In the genomic region with DNA sequence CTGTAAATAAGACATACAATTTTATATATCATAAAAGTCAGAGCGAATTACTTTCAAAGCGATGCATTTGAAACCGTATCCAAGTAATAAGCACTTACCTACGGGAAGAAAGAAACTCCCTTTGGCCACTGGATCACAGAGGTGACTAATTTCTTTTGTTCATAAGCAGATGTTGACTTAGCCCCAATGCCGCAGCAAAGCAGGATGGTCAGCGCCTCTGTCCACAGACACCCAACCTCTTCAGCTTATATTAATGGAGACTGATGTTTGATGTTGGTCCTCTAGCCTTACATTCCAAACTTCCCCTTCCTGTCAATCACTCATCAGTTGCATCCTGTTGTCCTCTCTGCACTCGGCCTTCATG, we compare ENCODE assay signal across 26 mouse cellular contexts.
DNase-seq lines count a peak whose midpoint lies in the region; ATAC-seq and TF ChIP-seq lines count a peak whose summit lies in the region.
"Had no signal": no experiment of that assay in that cellular context is flagged by ENCODE, and none has a peak within 500 bp of the region (broad histone marks: within the 10 kb centered on the region; RNA-seq: fewer than 3 reads in every experiment).

No protein-coding gene starts in this region.

- no peaks in the 10 kb centered on the region for H3K9me3 ChIP-seq in intestine, embryonic 15.5 days
- no peaks in the 10 kb centered on the region for H3K9me3 ChIP-seq in intestine, postnatal 0 days (ENCODE audit: control insufficient read depth)
- H3K9me3 ChIP-seq in MEL (replicated peaks; ENCODE audit: insufficient read depth, low read length) = no peaks in the 10 kb centered on the region
- no peaks in the 10 kb centered on the region for H3K9me3 ChIP-seq in intestine, embryonic 16.5 days (ENCODE audit: control insufficient read depth, low read length)
- no peaks in the 10 kb centered on the region for H3K9me3 ChIP-seq in stomach, postnatal 0 days (ENCODE audit: control insufficient read depth, low read length)
- H3K9me3 ChIP-seq in hindbrain, embryonic 16.5 days (ENCODE audit: control insufficient read depth, low read length) = no peaks in the 10 kb centered on the region
- H3K9me3 ChIP-seq: embryonic facial prominence, embryonic 13.5 days; forebrain, embryonic 13.5 days; hindbrain, embryonic 12.5 days; hindbrain, embryonic 15.5 days had no signal

- H3K4me3 ChIP-seq in intestine, embryonic 15.5 days (replicated peaks) = no peak overlapping the region
- H3K4me3 ChIP-seq in intestine, postnatal 0 days (ENCODE audit: low read depth, low read length) = no peak overlapping the region
- H3K4me3 ChIP-seq in MEL (ENCODE audit: control insufficient read depth in 1 of 2, insufficient read depth in 1 of 2, low read depth in 2 of 2, low read length in 2 of 2) = no peak overlapping the region
- H3K4me3 ChIP-seq in intestine, embryonic 16.5 days (ENCODE audit: low read length) = no peak overlapping the region
- H3K4me3 ChIP-seq in stomach, postnatal 0 days (ENCODE audit: low read depth, low read length) = no peak overlapping the region
- no peak overlapping the region for H3K4me3 ChIP-seq in hindbrain, embryonic 16.5 days (ENCODE audit: low read length)
- H3K4me3 ChIP-seq: embryonic facial prominence, embryonic 10.5 days; embryonic facial prominence, embryonic 13.5 days; erythroblast, embryonic 14.5 days; forebrain, embryonic 10.5 days; forebrain, embryonic 13.5 days; hindbrain, embryonic 12.5 days; hindbrain, embryonic 15.5 days had no signal

- H3K9ac ChIP-seq in intestine, embryonic 15.5 days = no peak overlapping the region
- H3K9ac ChIP-seq in intestine, postnatal 0 days (ENCODE audit: low read depth, low read length) = no peak overlapping the region
- H3K9ac ChIP-seq in MEL (ENCODE audit: control insufficient read depth, low read depth, low read length, poor library complexity, severe bottlenecking) = no peak overlapping the region
- H3K9ac ChIP-seq in intestine, embryonic 16.5 days (ENCODE audit: low read depth, low read length) = no peak overlapping the region
- no peak overlapping the region for H3K9ac ChIP-seq in stomach, postnatal 0 days (ENCODE audit: low read length)
- no peak overlapping the region for H3K9ac ChIP-seq in hindbrain, embryonic 16.5 days (ENCODE audit: low read depth, low read length)
- H3K9ac ChIP-seq: embryonic facial prominence, embryonic 13.5 days; forebrain, embryonic 13.5 days; hindbrain, embryonic 12.5 days; hindbrain, embryonic 15.5 days had no signal

- ATAC-seq in intestine, embryonic 15.5 days = peak; percentile 68
- no peak; the same call in 1 of the 2 replicates for ATAC-seq in intestine, postnatal 0 days
- no peak; the same call in 1 of the 2 replicates for ATAC-seq in intestine, embryonic 16.5 days
- peak; percentile 56; the same call in 1 of the 2 replicates for ATAC-seq in stomach, postnatal 0 days (ENCODE audit: low FRiP score, low TSS enrichment)
- ATAC-seq in hindbrain, embryonic 16.5 days = no peak
- ATAC-seq: activated CD4-positive, CD25-positive, alpha-beta regulatory T cell, adult 4 months; CD4-positive, CD25-positive, alpha-beta regulatory T cell, adult 4 months; forebrain, embryonic 13.5 days; forebrain, embryonic 16.5 days had no signal

- H3K36me3 ChIP-seq in intestine, embryonic 15.5 days = no peaks in the 10 kb centered on the region
- no peaks in the 10 kb centered on the region for H3K36me3 ChIP-seq in intestine, postnatal 0 days (ENCODE audit: control insufficient read depth, insufficient read depth)
- H3K36me3 ChIP-seq in MEL (ENCODE audit: control insufficient read depth in 1 of 2, insufficient read depth in 2 of 2, low read length in 2 of 2) = no peaks in the 10 kb centered on the region
- H3K36me3 ChIP-seq in intestine, embryonic 16.5 days (ENCODE audit: control insufficient read depth, insufficient read depth, low read length) = no peaks in the 10 kb centered on the region
- no peaks in the 10 kb centered on the region for H3K36me3 ChIP-seq in stomach, postnatal 0 days (ENCODE audit: control insufficient read depth, insufficient read depth, low read length)
- no peaks in the 10 kb centered on the region for H3K36me3 ChIP-seq in hindbrain, embryonic 16.5 days (ENCODE audit: control insufficient read depth, insufficient read depth, low read length)
- H3K36me3 ChIP-seq: embryonic facial prominence, embryonic 10.5 days; embryonic facial prominence, embryonic 13.5 days; forebrain, embryonic 10.5 days; hindbrain, embryonic 12.5 days; hindbrain, embryonic 15.5 days had no signal

- no peak overlapping the region for H3K4me2 ChIP-seq in intestine, embryonic 15.5 days (replicated peaks)
- no peak overlapping the region for H3K4me2 ChIP-seq in intestine, postnatal 0 days (replicated peaks; ENCODE audit: low read depth)
- no peak overlapping the region for H3K4me2 ChIP-seq in intestine, embryonic 16.5 days (ENCODE audit: low read depth, low read length)
- H3K4me2 ChIP-seq in stomach, postnatal 0 days (replicated peaks; ENCODE audit: low read depth) = no peak overlapping the region
- no peak overlapping the region for H3K4me2 ChIP-seq in hindbrain, embryonic 16.5 days (ENCODE audit: low read length)
- H3K4me2 ChIP-seq: embryonic facial prominence, embryonic 13.5 days; forebrain, embryonic 13.5 days; heart, embryonic 11.5 days; hindbrain, embryonic 12.5 days; hindbrain, embryonic 15.5 days had no signal

- TF ChIP-seq POLR2A in MEL (IDR thresholded peaks at IDR 0.05; ENCODE audit: control insufficient read depth in 1 of 2, insufficient read depth in 1 of 2, low read depth in 1 of 2, low read length in 2 of 2, poor library complexity in 1 of 2) = no peak

- 61% methylated on average over 7 of the region's 7 CpGs for WGBS in intestine, embryonic 15.5 days
- WGBS in intestine, postnatal 0 days = 47% methylated on average over 7 of the region's 7 CpGs
- 63% methylated on average over 7 of the region's 7 CpGs for WGBS in intestine, embryonic 16.5 days
- 65% methylated on average over 7 of the region's 7 CpGs for WGBS in stomach, postnatal 0 days
- 93% methylated on average over 7 of the region's 7 CpGs for WGBS in hindbrain, embryonic 16.5 days

- no peak for TF ChIP-seq EP300 in MEL (IDR thresholded peaks at IDR 0.05; ENCODE audit: low read depth in 1 of 2, low read length in 2 of 2)
- TF ChIP-seq EP300 in stomach, postnatal 0 days (optimal IDR thresholded peaks at IDR 0.05) = no peak

- 0 out of 2 replicates have a peak, but pooled peaks cover 6% of the 10 kb centered on the region for H3K4me1 ChIP-seq in intestine, embryonic 15.5 days (replicated peaks)
- H3K4me1 ChIP-seq in intestine, postnatal 0 days (replicated peaks; ENCODE audit: control insufficient read depth, insufficient read depth, low read length) = no peaks in the 10 kb centered on the region
- H3K4me1 ChIP-seq in MEL (ENCODE audit: control insufficient read depth in 1 of 2, insufficient read depth in 2 of 2, low read length in 2 of 2) = no peaks in the 10 kb centered on the region
- peaks cover 6% of the 10 kb centered on the region for H3K4me1 ChIP-seq in intestine, embryonic 16.5 days (ENCODE audit: control insufficient read depth, insufficient read depth, low read length)
- no peaks in the 10 kb centered on the region for H3K4me1 ChIP-seq in stomach, postnatal 0 days (replicated peaks; ENCODE audit: control insufficient read depth, insufficient read depth)
- no peaks in the 10 kb centered on the region for H3K4me1 ChIP-seq in hindbrain, embryonic 16.5 days (ENCODE audit: control insufficient read depth, insufficient read depth, low read depth, low read length)
- H3K4me1 ChIP-seq: embryonic facial prominence, embryonic 10.5 days; embryonic facial prominence, embryonic 13.5 days; forebrain, embryonic 10.5 days; forebrain, embryonic 13.5 days; hindbrain, embryonic 12.5 days; hindbrain, embryonic 15.5 days had no signal

- no peak for TF ChIP-seq CTCF in intestine, postnatal 0 days (IDR thresholded peaks at IDR 0.05; ENCODE audit: low read depth)
- TF ChIP-seq CTCF in MEL (IDR thresholded peaks at IDR 0.05 in 2 of 3, conservative IDR thresholded peaks at IDR 0.05 in 1 of 3; ENCODE audit: control insufficient read depth in 1 of 3, insufficient read depth in 1 of 3, low read depth in 2 of 3, low read length in 3 of 3, poor library complexity in 1 of 3, severe bottlenecking in 1 of 3) = no peak
- TF ChIP-seq CTCF in stomach, postnatal 0 days (IDR thresholded peaks at IDR 0.05; ENCODE audit: low read depth) = no peak

- no peaks in the 10 kb centered on the region for H3K79me2 ChIP-seq in MEL (ENCODE audit: control insufficient read depth, insufficient read depth, low read length, poor library complexity)

- no peak overlapping the region for H3K27ac ChIP-seq in intestine, embryonic 15.5 days
- H3K27ac ChIP-seq in intestine, postnatal 0 days (ENCODE audit: low read depth, low read length) = no peak overlapping the region
- H3K27ac ChIP-seq in MEL (ENCODE audit: control insufficient read depth, low read depth, low read length) = no peak overlapping the region
- H3K27ac ChIP-seq in intestine, embryonic 16.5 days (ENCODE audit: low read length) = peak overlapping the region; percentile 33; the same call in 1 of the 2 replicates
- H3K27ac ChIP-seq in stomach, postnatal 0 days (replicated peaks) = no peak overlapping the region
- no peak overlapping the region for H3K27ac ChIP-seq in hindbrain, embryonic 16.5 days (ENCODE audit: low read depth, low read length)
- H3K27ac ChIP-seq: embryonic facial prominence, embryonic 10.5 days; embryonic facial prominence, embryonic 13.5 days; forebrain, embryonic 10.5 days; forebrain, embryonic 13.5 days; hindbrain, embryonic 12.5 days; hindbrain, embryonic 15.5 days had no signal

- H3K27me3 ChIP-seq in intestine, embryonic 15.5 days (replicated peaks) = no peaks in the 10 kb centered on the region
- H3K27me3 ChIP-seq in intestine, postnatal 0 days (replicated peaks; ENCODE audit: control insufficient read depth, insufficient read depth, low read length) = no peaks in the 10 kb centered on the region
- no peaks in the 10 kb centered on the region for H3K27me3 ChIP-seq in MEL (ENCODE audit: control insufficient read depth in 1 of 2, insufficient read depth in 2 of 2, low read length in 2 of 2)
- no peaks in the 10 kb centered on the region for H3K27me3 ChIP-seq in intestine, embryonic 16.5 days (replicated peaks; ENCODE audit: control insufficient read depth, insufficient read depth, low read length)
- H3K27me3 ChIP-seq in stomach, postnatal 0 days (ENCODE audit: control insufficient read depth, insufficient read depth, low read length) = no peaks in the 10 kb centered on the region
- no peaks in the 10 kb centered on the region for H3K27me3 ChIP-seq in hindbrain, embryonic 16.5 days (replicated peaks; ENCODE audit: control insufficient read depth, insufficient read depth, low read length)
- H3K27me3 ChIP-seq: embryonic facial prominence, embryonic 13.5 days; forebrain, embryonic 13.5 days; hindbrain, embryonic 12.5 days; hindbrain, embryonic 15.5 days had no signal

- TF ChIP-seq RAD21 in MEL (IDR thresholded peaks at IDR 0.05; ENCODE audit: low read depth, low read length) = no peak

- DNase-seq in MEL (ENCODE audit: low read depth, low spot score) = peak; percentile 21
- DNase-seq in stomach, postnatal 0 days (ENCODE audit: low spot score) = peak; percentile 19
- DNase-seq: adrenal gland, adult 8-10 months; adrenal gland, postnatal 25 days; cerebellum, adult 11-12 months; cerebellum, adult 8-10 months; cerebellum, postnatal 10 days; cerebellum, postnatal 36 days; embryo, embryonic 11 days; gastrocnemius, postnatal 10 days; gastrocnemius, postnatal 36 days had no signal

TF ChIP-seq in MEL, 35 proteins besides CTCF, POLR2A, EP300 and RAD21 (continues in another document):
- TF ChIP-seq MXI1 (IDR thresholded peaks at IDR 0.05; ENCODE audit: low read depth, low read length) = no peak

Comparison
In these comparisons a context has a peak if more than half of its experiments do, and no peak if none do; other contexts are left out.
1. ATAC-seq: peak in intestine, embryonic 15.5 days (single experiment) and stomach, postnatal 0 days (single experiment); none in intestine, postnatal 0 days (single experiment), intestine, embryonic 16.5 days (single experiment) and hindbrain, embryonic 16.5 days (single experiment).